Mouse (Mus musculus): ENCODE measurements around the gene Adap2.
A peak's percentile ranks its signal among the peaks of the same experiment; 100 is the strongest.
"Not testable (repeated sequence)": the region's sequence is repeated elsewhere in the genome, so short reads cannot be mapped to it uniquely, and the experiment has no call there.

Gene Adap2

GRCm38 (mm10) chr11:80153857-80154495 is at the start of gene Adap2:
Adap2 (plus strand) TSS chr11:80154105.
- DNase-seq: peak; percentile 40

- DNase-seq: no peak
Observed at GRCm38 (mm10) chr11:80104407-80104806, 49.5 kb upstream of the Adap2 start.

- DNase-seq: no peak
Observed at GRCm38 (mm10) chr11:80116411-80116810, 37.5 kb upstream of the Adap2 start.

- no peak for DNase-seq
Observed at GRCm38 (mm10) chr11:80132050-80132449, 21.9 kb upstream of the Adap2 start.

- no peak for DNase-seq
Observed at GRCm38 (mm10) chr11:80134744-80135143, 19.2 kb upstream of the Adap2 start.

- DNase-seq: no peak
Observed at GRCm38 (mm10) chr11:80135954-80136683, 17.8 kb upstream of the Adap2 start.

- no peak for DNase-seq
Observed at GRCm38 (mm10) chr11:80136786-80137185, 17.1 kb upstream of the Adap2 start.

GRCm38 (mm10) chr11:80137773-80138172 is 16.1 kb upstream of the Adap2 start:
- DNase-seq: no peak

GRCm38 (mm10) chr11:80141825-80142521 is 11.9 kb upstream of the Adap2 start, which contains the start of gene Tefm:
Tefm (minus strand) TSS chr11:80142175.
- peak; percentile 85 for DNase-seq

GRCm38 (mm10) chr11:80142872-80143271 is 11.0 kb upstream of the Adap2 start:
- peak; percentile 18 for DNase-seq

GRCm38 (mm10) chr11:80145787-80146275 is 8.1 kb upstream of the Adap2 start:
- DNase-seq: no peak

- no peak for DNase-seq
Observed at GRCm38 (mm10) chr11:80147748-80148147, 6.2 kb upstream of the Adap2 start.

- no peak for DNase-seq
Observed at GRCm38 (mm10) chr11:80148313-80148712, 5.6 kb upstream of the Adap2 start.

- DNase-seq: not testable (repeated sequence)
Observed at GRCm38 (mm10) chr11:80148974-80149373, 4.9 kb upstream of the Adap2 start.

- DNase-seq: no peak
Observed at GRCm38 (mm10) chr11:80149412-80150023, 4.4 kb upstream of the Adap2 start.

- DNase-seq: no peak
Observed at GRCm38 (mm10) chr11:80150566-80150965, 3.3 kb upstream of the Adap2 start.

GRCm38 (mm10) chr11:80151541-80151940 is 2.4 kb upstream of the Adap2 start:
- no peak for DNase-seq

GRCm38 (mm10) chr11:80152376-80152775 is 1.5 kb upstream of the Adap2 start:
- DNase-seq: no peak

GRCm38 (mm10) chr11:80154501-80154900 is 596 bp downstream of the Adap2 start:
- no peak for DNase-seq

- no peak for DNase-seq
Observed at GRCm38 (mm10) chr11:80155541-80155940, 1.6 kb downstream of the Adap2 start.

- no peak for DNase-seq
Observed at GRCm38 (mm10) chr11:80155961-80156360, 2.1 kb downstream of the Adap2 start.

- DNase-seq: no peak
Observed at GRCm38 (mm10) chr11:80156841-80157240, 2.9 kb downstream of the Adap2 start.

- no peak for DNase-seq
Observed at GRCm38 (mm10) chr11:80159018-80159417, 5.1 kb downstream of the Adap2 start.

Data from cerebellum, adult 9-11 months (tissue).